Mouse (Mus musculus) midbrain, embryonic 14.5 days (tissue): ENCODE measurements around the gene Elavl3. TPM values are rescaled to one million over a fixed set of nuclear protein-coding genes. Genes with fewer than 3 reads are reported as not detected.

ENCODE experiments used
- ATAC-seq: fragments of 200-750 bp; cut with Nextera tagmentation; 2 replicates; pipeline ENCODE4 v1.8.0; 2017; ENCODE audit warnings: moderate number of reproducible peaks, moderate library complexity; ENCODE audit not compliant: low FRiP score, low TSS enrichment
- DNase-seq: peaks from one replicate; pipeline ENCODE4 v3.0.0-alpha.2; 2015
- H3K27ac ChIP-seq: fragments of 300-500 bp; sonication (generic); replicated peaks from 2 replicates; pipeline ENCODE4 v1.5.1; 2014; ENCODE audit warnings: mild to moderate bottlenecking, low read depth, low read length, moderate library complexity
- H3K27me3 ChIP-seq: fragments of 300-500 bp; sonication (generic); 2 replicates; pipeline ENCODE4 v1.6.1; 2014; ENCODE audit warnings: low read length, control low read depth, mixed read lengths; ENCODE audit not compliant: control insufficient read depth, insufficient read depth
- H3K36me3 ChIP-seq: fragments of 300-500 bp; sonication (generic); 2 replicates; pipeline ENCODE4 v1.6.1; 2014; ENCODE audit warnings: low read length, control low read depth; ENCODE audit not compliant: control insufficient read depth, insufficient read depth
- H3K4me1 ChIP-seq: fragments of 300-500 bp; sonication (generic); 2 replicates; pipeline ENCODE4 v1.6.1; 2014; ENCODE audit warnings: mild to moderate bottlenecking, antibody characterized with exemption, low read length, control low read depth; ENCODE audit not compliant: control insufficient read depth, insufficient read depth
- H3K4me2 ChIP-seq: fragments of 300-500 bp; sonication (generic); 2 replicates; pipeline ENCODE4 v1.6.1; 2014; ENCODE audit warnings: mild to moderate bottlenecking, low read length, moderate library complexity
- H3K4me3 ChIP-seq: fragments of 300-500 bp; sonication (generic); replicated peaks from 2 replicates; pipeline ENCODE4 v1.5.1; 2014; ENCODE audit warnings: low read depth, low read length
- H3K9ac ChIP-seq: fragments of 300-500 bp; sonication (generic); replicated peaks from 2 replicates; pipeline ENCODE4 v1.6.1; 2014; ENCODE audit warnings: mild to moderate bottlenecking, low read length, moderate library complexity
- H3K9me3 ChIP-seq: fragments of 300-500 bp; sonication (generic); 2 replicates; pipeline ENCODE4 v1.6.1; 2016; ENCODE audit warnings: low read length, control low read depth, mixed read lengths; ENCODE audit not compliant: control insufficient read depth
- WGBS: fragments of 180-500 bp; shearing (Covaris S2); extraction: QIAGEN DNeasy Blood & Tissue Kit; methylation state at CpG from one replicate; pipeline ENCODE4 v1.1.7; 2014; 5-methylcytosine and 5-hydroxymethylcytosine counted together
- polyA plus RNA-seq: library from polyadenylated mRNA; unstranded; fragments of >200 nt; fragmentation: Nextera tagmentation; extraction: Ambion mirVana; gene quantifications from 2 replicates; pipeline ENCODE4 v1.2.1, GENCODE M21; 2014

Elavl3 gene
- polyA plus RNA-seq, 1 experiment from 2014 or later: 137 TPM

DNA sequence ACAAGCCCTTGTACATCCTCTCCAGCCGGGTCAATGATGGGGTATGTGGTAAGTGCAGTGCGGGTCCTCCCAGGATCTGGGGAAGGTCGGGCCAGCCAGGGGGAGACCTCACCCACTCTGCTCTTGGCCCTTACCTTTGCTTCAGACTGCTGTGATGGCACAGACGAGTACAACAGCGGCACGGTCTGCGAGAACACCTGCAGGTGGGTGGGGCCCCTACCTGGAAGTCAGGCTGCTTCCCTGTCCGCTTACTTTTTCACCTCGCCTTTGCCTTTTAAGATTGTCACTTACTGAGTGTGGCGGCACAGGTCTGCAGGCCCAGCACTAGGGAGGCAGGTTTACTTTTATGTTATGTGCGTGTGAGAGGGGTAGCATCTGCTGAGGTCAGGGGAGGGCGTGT, 47.3 kb downstream of the Elavl3 start:
- Histone ChIP-seq H3K27me3 (no peaks in the 10 kb centered on the region), H3K36me3 (peaks cover 54% of the 10 kb centered on the region), H3K4me3 (no peak overlapping the region), H3K27ac (no peak overlapping the region), H3K9me3 (no peaks in the 10 kb centered on the region), H3K9ac (no peak overlapping the region), H3K4me2 (peak overlapping the region; percentile 92; the same call in 1 of the 2 replicates), H3K4me1 (peaks cover 18% of the 10 kb centered on the region)
- 92% methylated on average over 12 of the region's 12 CpGs for WGBS
- DNase-seq: no peak
- no peak for ATAC-seq

DNA sequence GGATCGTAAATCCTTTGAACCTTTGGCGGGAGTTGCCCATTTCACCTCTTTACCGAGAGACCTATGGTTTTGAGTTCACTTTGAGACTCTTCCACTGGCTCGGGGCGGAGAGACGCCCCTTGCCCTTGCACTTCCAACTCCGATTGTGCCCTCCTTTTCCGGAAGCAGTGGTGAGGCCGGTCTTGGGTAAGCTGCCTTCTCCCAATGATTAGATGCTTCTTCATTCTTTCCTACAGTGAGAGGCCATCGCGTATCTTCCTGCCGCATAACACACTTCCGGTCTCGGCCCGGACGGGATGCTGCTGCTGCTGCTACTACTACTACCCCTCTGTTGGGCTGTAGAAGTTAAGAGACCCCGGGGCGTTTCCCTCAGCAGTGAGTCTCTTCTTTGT, 48.7 kb downstream of the Elavl3 start:
- H3K9me3 ChIP-seq: no peaks in the 10 kb centered on the region
- peak overlapping the region; percentile 65 for H3K4me3 ChIP-seq
- under 1% methylated on average over 18 of the region's 18 CpGs for WGBS
- peak overlapping the region; percentile 92 for H3K4me2 ChIP-seq
- peak overlapping the region; percentile 71 for H3K27ac ChIP-seq
- H3K36me3 ChIP-seq: peaks cover 40% of the 10 kb centered on the region
- H3K9ac ChIP-seq: peak overlapping the region; percentile 64
- ATAC-seq: peak; percentile 28
- DNase-seq: peak; percentile 68
- H3K4me1 ChIP-seq: peaks cover 18% of the 10 kb centered on the region
- H3K27me3 ChIP-seq: no peaks in the 10 kb centered on the region

DNA sequence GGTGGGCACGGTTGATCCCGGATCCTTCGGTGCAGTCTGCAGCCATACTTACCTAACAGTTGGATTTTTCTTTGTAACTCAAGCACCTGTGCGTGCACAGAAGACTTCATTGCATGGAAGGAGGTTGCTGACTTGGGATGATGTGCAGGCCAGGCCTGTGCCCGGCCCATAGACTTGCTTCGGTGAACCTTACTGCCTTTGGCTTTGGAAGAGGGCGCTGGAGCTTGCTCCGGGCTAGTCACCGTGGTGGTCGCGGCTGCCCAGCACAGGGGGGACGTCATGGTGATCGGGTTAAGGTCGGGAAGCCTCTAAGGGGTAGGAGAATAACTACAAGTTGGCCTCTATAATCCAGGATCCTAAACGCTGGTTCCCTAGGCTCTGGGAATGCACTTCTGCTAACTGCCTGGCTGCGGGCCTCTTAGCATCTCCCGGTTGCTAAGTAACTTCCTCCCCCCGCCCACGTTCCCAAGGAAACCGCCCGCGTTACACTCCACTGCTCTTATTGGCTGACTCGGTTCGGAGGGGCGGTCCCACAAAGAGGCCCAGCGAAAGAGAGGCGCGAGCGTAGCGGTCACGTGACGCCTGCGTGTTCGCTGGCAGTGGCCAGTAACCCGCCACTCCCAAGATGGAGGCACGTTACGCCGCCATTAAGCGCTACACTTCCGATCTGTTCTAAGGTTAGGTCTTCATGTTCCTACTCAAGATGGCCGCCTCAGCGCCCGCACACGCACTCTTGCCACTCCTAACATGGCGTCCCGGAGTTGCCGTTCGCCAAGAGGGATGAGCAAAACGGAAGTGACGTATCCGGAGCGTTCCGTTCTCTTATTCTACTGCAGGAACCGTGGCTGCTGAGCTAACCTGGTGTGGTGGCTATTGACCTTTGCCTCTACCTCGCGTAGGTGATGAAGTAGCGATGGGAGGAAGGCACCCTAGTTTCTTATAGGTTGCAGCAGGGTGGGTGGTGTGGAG, 49.3 kb downstream of the Elavl3 start, which contains the start of the genes Ccdc151 and Prkcsh:
Gene Ccdc151 (minus strand): TSS at position 441 of the 969 bp plus-strand sequence.
Gene Prkcsh (plus strand): TSS at position 613 of the 969 bp plus-strand sequence.
- ATAC-seq: peak; percentile 99
- peaks cover 34% of the 10 kb centered on the region for H3K36me3 ChIP-seq
- 4% methylated on average over 57 of the region's 57 CpGs for WGBS

DNA sequence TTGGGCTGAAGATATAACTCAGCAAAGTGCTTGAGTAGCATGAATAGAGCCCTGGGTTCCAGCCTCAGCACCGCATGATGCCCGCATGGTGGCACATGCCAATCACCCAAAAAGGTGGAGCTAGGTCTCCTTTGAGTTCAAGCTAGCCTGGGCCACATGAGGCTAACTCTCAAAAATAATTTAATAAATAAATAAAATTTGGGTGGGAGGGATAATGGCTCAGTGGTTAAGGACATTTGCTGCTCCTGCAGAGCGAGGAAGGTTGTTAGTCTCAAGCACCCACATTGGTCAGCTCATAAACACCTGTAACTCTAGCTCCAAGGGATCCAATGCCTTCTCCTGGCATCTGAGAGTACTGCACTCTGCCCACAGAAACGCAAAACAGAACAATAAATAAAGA, 50.2 kb downstream of the Elavl3 start:
- DNase-seq (no peak), ATAC-seq (no peak)
- Histone ChIP-seq H3K36me3 (peaks cover 25% of the 10 kb centered on the region), H3K9ac (no peak overlapping the region), H3K27me3 (no peaks in the 10 kb centered on the region), H3K4me1 (peaks cover 18% of the 10 kb centered on the region), H3K4me2 (peak overlapping the region; percentile 66), H3K9me3 (no peaks in the 10 kb centered on the region), H3K4me3 (no peak overlapping the region), H3K27ac (no peak overlapping the region)
- WGBS: 86% methylated on average over 4 of the region's 4 CpGs

More for the DNA sequence above, 49.3 kb downstream of the Elavl3 start, which contains the start of the genes Ccdc151 and Prkcsh:
- H3K4me3 ChIP-seq: peak within 1 kb of the TSS; percentile 65
- H3K27me3 ChIP-seq: no peaks in the 10 kb centered on the region
- peak; percentile 100 for DNase-seq
- peak within 1 kb of the TSS; percentile 64 for H3K9ac ChIP-seq
- H3K27ac ChIP-seq: peak within 1 kb of the TSS; percentile 71
- H3K9me3 ChIP-seq: no peaks in the 10 kb centered on the region
- H3K4me1 ChIP-seq: peaks cover 18% of the 10 kb centered on the region
- peak within 1 kb of the TSS; percentile 92 for H3K4me2 ChIP-seq

DNA sequence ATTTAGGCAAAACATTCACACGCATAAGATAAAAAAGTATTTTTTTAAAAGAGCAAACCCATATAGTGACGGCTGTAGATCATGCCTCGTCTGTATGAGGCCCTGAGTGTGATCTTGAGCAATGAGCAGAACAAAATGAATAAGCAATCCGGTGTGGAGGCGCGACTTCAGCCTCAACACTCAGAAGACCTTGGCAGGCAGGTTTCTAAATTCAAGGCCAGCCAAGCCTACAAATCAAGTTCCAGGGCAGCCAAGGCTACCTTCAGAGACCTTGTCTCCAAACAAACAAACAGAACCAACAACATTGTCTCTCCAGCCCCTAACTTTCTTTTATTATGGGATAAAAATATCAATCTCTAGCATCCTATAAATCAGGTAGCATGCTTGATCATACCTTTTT, 51.5 kb downstream of the Elavl3 start:
- Histone ChIP-seq H3K4me2 (no peak overlapping the region), H3K4me1 (peaks cover 18% of the 10 kb centered on the region), H3K27ac (no peak overlapping the region), H3K4me3 (no peak overlapping the region), H3K27me3 (no peaks in the 10 kb centered on the region), H3K9ac (no peak overlapping the region), H3K9me3 (no peaks in the 10 kb centered on the region), H3K36me3 (peaks cover 12% of the 10 kb centered on the region)
- WGBS: 93% methylated on average over 6 of the region's 6 CpGs
- no peak for ATAC-seq
- DNase-seq: no peak

DNA sequence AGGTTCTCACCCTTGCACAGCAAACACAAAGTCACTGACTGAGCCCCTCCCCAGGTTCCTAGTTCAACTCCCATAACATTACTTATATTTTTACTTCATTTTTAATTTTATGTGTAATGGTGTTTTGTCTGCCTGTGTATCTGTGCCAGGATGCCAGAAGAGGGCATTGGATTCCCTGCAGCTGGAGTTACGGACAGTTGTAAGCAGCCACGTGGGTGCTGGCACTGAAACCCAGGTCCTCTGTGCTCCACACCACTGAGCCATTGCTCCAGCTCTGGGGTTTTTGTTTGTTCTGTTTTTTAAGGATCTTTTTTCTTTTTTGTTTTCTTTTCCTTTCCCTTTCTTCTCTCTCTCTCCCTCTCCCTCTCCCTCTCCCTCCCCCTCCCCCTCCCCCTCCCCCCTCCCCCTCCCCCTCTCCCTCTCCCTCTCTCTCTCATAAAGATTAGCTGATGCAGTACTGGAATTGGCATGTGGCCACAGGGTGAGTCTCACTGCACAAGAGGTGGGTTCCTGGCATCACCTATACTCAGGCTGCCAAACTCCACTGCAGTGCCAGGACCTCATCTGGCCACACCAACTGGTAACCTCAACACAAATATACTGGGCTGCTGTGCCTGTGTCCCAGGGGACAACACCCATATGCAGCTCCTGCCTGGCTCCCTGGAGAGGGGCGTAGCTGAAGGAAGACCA, 55.5 kb downstream of the Elavl3 start:
- H3K4me3 ChIP-seq: no peak overlapping the region
- peaks cover 6% of the 10 kb centered on the region; the same call in 1 of the 2 replicates for H3K27me3 ChIP-seq
- no peak overlapping the region for H3K9ac ChIP-seq
- 89% methylated on average over 3 of the region's 3 CpGs for WGBS
- H3K4me2 ChIP-seq: no peak overlapping the region
- no peak for DNase-seq
- ATAC-seq: no peak
- no peak overlapping the region for H3K27ac ChIP-seq
- no peaks in the 10 kb centered on the region for H3K4me1 ChIP-seq
- H3K36me3 ChIP-seq: no peaks in the 10 kb centered on the region
- H3K9me3 ChIP-seq: no peaks in the 10 kb centered on the region

DNA sequence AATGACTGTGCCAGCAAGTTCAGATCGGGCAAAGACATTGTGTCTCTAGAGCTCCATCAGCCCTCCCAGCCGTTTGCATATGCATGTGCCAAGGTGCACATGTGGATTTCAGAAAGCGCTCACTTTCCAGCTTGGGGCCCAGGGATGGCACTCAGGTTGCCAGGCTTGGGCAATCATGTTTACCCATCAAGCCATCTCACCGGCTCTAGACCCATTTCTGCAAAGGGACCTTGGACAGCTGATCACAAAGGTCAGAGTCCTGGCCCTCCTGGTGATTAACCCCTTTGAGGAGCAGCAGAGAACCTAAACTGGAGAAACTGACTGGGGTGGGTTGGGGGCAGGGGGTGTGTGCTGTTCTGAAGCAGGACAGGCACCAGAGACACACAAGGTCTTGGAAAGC, 59.6 kb downstream of the Elavl3 start:
- Histone ChIP-seq H3K9ac (no peak overlapping the region), H3K27ac (no peak overlapping the region), H3K4me1 (peaks cover 23% of the 10 kb centered on the region), H3K4me2 (no peak overlapping the region), H3K4me3 (no peak overlapping the region), H3K36me3 (no peaks in the 10 kb centered on the region), H3K27me3 (peaks cover 46% of the 10 kb centered on the region), H3K9me3 (no peaks in the 10 kb centered on the region)
- ATAC-seq: no peak
- WGBS: 84% methylated on average over 4 of the region's 4 CpGs
- no peak for DNase-seq

DNA sequence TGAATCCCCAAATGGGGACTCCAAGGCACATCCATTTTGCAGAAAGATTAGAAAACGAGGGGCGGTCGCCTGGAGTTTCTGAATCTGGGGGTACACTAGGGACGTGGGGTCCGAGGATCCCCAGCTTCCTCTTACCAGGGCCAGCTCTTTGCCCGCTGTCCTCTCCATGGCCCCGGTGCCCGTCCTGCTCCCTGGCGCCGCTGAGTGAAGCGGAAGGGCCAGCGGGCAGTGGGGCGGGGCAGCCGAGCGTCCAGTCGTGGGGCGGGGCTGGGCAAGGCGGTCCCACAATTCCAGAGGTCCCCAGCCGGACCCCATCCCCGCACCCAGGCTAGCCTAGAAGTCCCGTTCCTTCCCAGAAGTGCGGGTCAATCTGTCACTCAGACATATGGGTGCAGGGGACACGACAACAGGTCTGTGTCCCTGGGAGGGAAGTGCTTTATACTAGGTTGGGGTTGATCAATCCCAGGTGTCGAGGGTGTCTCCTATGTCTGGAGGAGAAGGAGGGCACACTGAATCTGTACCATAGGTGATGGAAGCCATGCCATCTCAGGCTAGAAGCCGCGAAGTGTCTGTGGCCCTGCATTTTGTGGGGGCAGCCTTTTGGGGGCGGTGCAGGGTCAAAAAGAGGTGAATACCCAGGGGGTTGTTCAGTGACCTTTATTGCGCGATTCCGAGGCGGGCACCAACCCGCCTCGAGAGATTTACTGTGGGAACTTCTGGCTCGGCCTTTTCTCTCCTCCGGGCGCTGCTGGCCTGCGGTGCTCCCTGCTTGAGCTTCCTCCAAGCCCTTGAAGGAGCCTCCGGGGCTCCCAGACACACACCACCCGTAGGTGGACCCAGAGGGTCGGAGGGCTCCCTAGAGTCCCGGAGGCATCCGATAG, 62.4 kb downstream of the Elavl3 start, which contains the start of gene Rgl3:
Gene Rgl3 (minus strand): TSS at position 217 of the 881 bp plus-strand sequence.
- Histone ChIP-seq H3K27me3 (peaks cover 54% of the 10 kb centered on the region), H3K9ac (peak within 1 kb of the TSS; percentile 46; the same call in 1 of the 2 replicates), H3K4me2 (peak within 1 kb of the TSS; percentile 57), H3K4me1 (peaks cover 23% of the 10 kb centered on the region), H3K4me3 (peak within 1 kb of the TSS; percentile 32), H3K9me3 (no peaks in the 10 kb centered on the region), H3K36me3 (no peaks in the 10 kb centered on the region), H3K27ac (no peak within 1 kb of the TSS)
- ATAC-seq (no peak), DNase-seq (no peak)
- WGBS: 2% methylated on average over 42 of the region's 42 CpGs
